Mouse (Mus musculus) R1 (cell line): ENCODE data around the gene Thy1.

Experiments used
- DNase-seq: peaks from one replicate; pipeline ENCODE4 v3.0.0-alpha.2; 2018; ENCODE audit warnings: low read depth, low spot score

Gene Thy1

GRCm38 (mm10) chr9:44042836-44043707 is at the start of gene Thy1:
Gene Thy1 (plus strand): TSS chr9:44043384.
- peak; percentile 65 for DNase-seq

GRCm38 (mm10) chr9:43997681-43998080 is 45.5 kb upstream of the Thy1 start:
- DNase-seq, result no peak

GRCm38 (mm10) chr9:43998851-43999250 is 44.3 kb upstream of the Thy1 start:
- no peak for DNase-seq

- DNase-seq, result no peak
Observed at GRCm38 (mm10) chr9:44004362-44004761, 38.8 kb upstream of the Thy1 start.

GRCm38 (mm10) chr9:44005305-44005704 is 37.9 kb upstream of the Thy1 start:
- no peak for DNase-seq

GRCm38 (mm10) chr9:44007323-44007722 is 35.9 kb upstream of the Thy1 start:
- DNase-seq, result no peak

- peak; percentile 21 for DNase-seq
Observed at GRCm38 (mm10) chr9:44007991-44008390, 35.2 kb upstream of the Thy1 start.

GRCm38 (mm10) chr9:44010900-44011299 is 32.3 kb upstream of the Thy1 start:
- no peak for DNase-seq

GRCm38 (mm10) chr9:44011668-44012067 is 31.5 kb upstream of the Thy1 start:
- DNase-seq, result no peak

- no peak for DNase-seq
Observed at GRCm38 (mm10) chr9:44012164-44012563, 31.0 kb upstream of the Thy1 start.

GRCm38 (mm10) chr9:44012761-44013301 is 30.4 kb upstream of the Thy1 start:
- no peak for DNase-seq

- no peak for DNase-seq
Observed at GRCm38 (mm10) chr9:44013781-44014180, 29.4 kb upstream of the Thy1 start.

GRCm38 (mm10) chr9:44016304-44016703 is 26.9 kb upstream of the Thy1 start:
- no peak for DNase-seq

- no peak for DNase-seq
Observed at GRCm38 (mm10) chr9:44017846-44018245, 25.3 kb upstream of the Thy1 start.

GRCm38 (mm10) chr9:44020001-44020400 is 23.2 kb upstream of the Thy1 start:
- DNase-seq, result no peak

GRCm38 (mm10) chr9:44022100-44022847 is 20.9 kb upstream of the Thy1 start:
- DNase-seq, result no peak

- no peak for DNase-seq
Observed at GRCm38 (mm10) chr9:44024096-44024495, 19.1 kb upstream of the Thy1 start.

- no peak for DNase-seq
Observed at GRCm38 (mm10) chr9:44029580-44030236, 13.5 kb upstream of the Thy1 start.

GRCm38 (mm10) chr9:44030646-44031045 is 12.5 kb upstream of the Thy1 start:
- DNase-seq, result no peak

GRCm38 (mm10) chr9:44031079-44031478 is 12.1 kb upstream of the Thy1 start:
- no peak for DNase-seq

GRCm38 (mm10) chr9:44031946-44032345 is 11.2 kb upstream of the Thy1 start:
- DNase-seq, result no peak

- no peak for DNase-seq
Observed at GRCm38 (mm10) chr9:44033317-44033716, 9.9 kb upstream of the Thy1 start.
